Mouse (Mus musculus) CH12.LX (cell line): ENCODE data around the gene Arsb.

Experiments
- E2F4 ChIP-seq: IDR thresholded peaks from 2 replicates; pipeline ENCODE4 v1.6.1; 2011; ENCODE audit warnings: low read depth, low read length, improper control_type of control experiment; ENCODE audit not compliant: insufficient replicate concordance
- ELF1 ChIP-seq: IDR thresholded peaks from 2 replicates; pipeline ENCODE4 v1.6.1; 2014; ENCODE audit warnings: low read depth, mild to moderate bottlenecking, inconsistent platforms, low read length, improper control_type of control experiment
- EP300 ChIP-seq: IDR thresholded peaks from 2 replicates; pipeline ENCODE4 v1.6.1; 2011; ENCODE audit warnings: low read length, improper control_type of control experiment
- POLR2A ChIP-seq: IDR thresholded peaks from 2 replicates; pipeline ENCODE4 v1.6.1; 2011; ENCODE audit warnings: low read depth, mild to moderate bottlenecking, improper control_type of control experiment, low read length
- RAD21 ChIP-seq: IDR thresholded peaks from 2 replicates; pipeline ENCODE4 v1.6.1; 2011; ENCODE audit warnings: low read depth, mild to moderate bottlenecking, low read length, improper control_type of control experiment, moderate library complexity
- USF1 ChIP-seq: IDR thresholded peaks from 2 replicates; pipeline ENCODE4 v1.6.1; 2014; ENCODE audit warnings: low read depth, mild to moderate bottlenecking, inconsistent platforms, low read length, improper control_type of control experiment
- ZNF384 ChIP-seq: IDR thresholded peaks from 2 replicates; pipeline ENCODE4 v1.6.1; 2012; ENCODE audit warnings: low read depth, low read length, improper control_type of control experiment, inconsistent platforms

GRCm38 (mm10) chr13:93797011-93797600 is 25.7 kb downstream of the Arsb start:
- TF ChIP-seq E2F4 (no peak), ELF1 (no peak), RAD21 (no peak), EP300 (no peak), ZNF384 (no peak), POLR2A (no peak), USF1 (no peak)
